Mouse (Mus musculus) CH12.LX (cell line): Measurements from ENCODE around the gene Cabp2.

Experiments used
- BHLHE40 ChIP-seq: IDR thresholded peaks from 2 replicates; pipeline ENCODE4 v1.6.1; 2011; ENCODE audit warnings: mild to moderate bottlenecking, low read depth, low read length, improper control_type of control experiment
- CHD1 ChIP-seq: IDR thresholded peaks from 2 replicates; pipeline ENCODE4 v1.6.1; 2012; ENCODE audit warnings: low read depth, low read length, improper control_type of control experiment, inconsistent platforms
- CTCF ChIP-seq, 2 experiments: IDR thresholded peaks in 1 of 2; conservative IDR thresholded peaks in 1 of 2; 2 replicates each; pipeline ENCODE4 v1.5.1; 2011 to 2012; ENCODE audit warnings: low read depth in 2 of 2, low read length in 2 of 2, improper control_type of control experiment in 1 of 2, inconsistent platforms in 1 of 2, mild to moderate bottlenecking in 1 of 2, moderate library complexity in 1 of 2
- GABPA ChIP-seq: IDR thresholded peaks from 2 replicates; pipeline ENCODE4 v1.6.1; 2012; ENCODE audit warnings: low read depth, low read length, improper control_type of control experiment, inconsistent platforms; ENCODE audit not compliant: insufficient replicate concordance
- HCFC1 ChIP-seq: IDR thresholded peaks from 2 replicates; pipeline ENCODE4 v1.6.1; 2012; ENCODE audit warnings: low read depth, mild to moderate bottlenecking, inconsistent platforms, low read length, improper control_type of control experiment
- MAFK ChIP-seq: IDR thresholded peaks from 2 replicates; pipeline ENCODE4 v1.6.1; 2011; ENCODE audit warnings: low read length, improper control_type of control experiment; ENCODE audit not compliant: insufficient replicate concordance
- MYC ChIP-seq: IDR thresholded peaks from 2 replicates; pipeline ENCODE4 v1.6.1; 2011; ENCODE audit warnings: low read depth, mild to moderate bottlenecking, improper control_type of control experiment, low read length
- RAD21 ChIP-seq: IDR thresholded peaks from 2 replicates; pipeline ENCODE4 v1.6.1; 2011; ENCODE audit warnings: low read depth, mild to moderate bottlenecking, low read length, improper control_type of control experiment, moderate library complexity
- RCOR1 ChIP-seq: conservative IDR thresholded peaks from 2 replicates; pipeline ENCODE4 v1.6.1; 2012; ENCODE audit warnings: low read depth, mild to moderate bottlenecking, inconsistent platforms, low read length, improper control_type of control experiment
- TBP ChIP-seq: conservative IDR thresholded peaks from 2 replicates; pipeline ENCODE4 v1.6.1; 2011; ENCODE audit warnings: low read depth, low read length, improper control_type of control experiment
- TCF12 ChIP-seq: IDR thresholded peaks from 2 replicates; pipeline ENCODE4 v1.6.1; 2014; ENCODE audit warnings: low read depth, mild to moderate bottlenecking, inconsistent platforms, low read length, improper control_type of control experiment
- UBTF ChIP-seq: IDR thresholded peaks from 2 replicates; pipeline ENCODE4 v1.6.1; 2012; ENCODE audit warnings: low read depth, mild to moderate bottlenecking, inconsistent platforms, low read length, improper control_type of control experiment, moderate library complexity
- ZC3H11A ChIP-seq: IDR thresholded peaks from 2 replicates; pipeline ENCODE4 v1.6.1; 2012; ENCODE audit warnings: low read depth, mild to moderate bottlenecking, inconsistent platforms, low read length, improper control_type of control experiment
- ZNF384 ChIP-seq: IDR thresholded peaks from 2 replicates; pipeline ENCODE4 v1.6.1; 2012; ENCODE audit warnings: low read depth, low read length, improper control_type of control experiment, inconsistent platforms

DNA sequence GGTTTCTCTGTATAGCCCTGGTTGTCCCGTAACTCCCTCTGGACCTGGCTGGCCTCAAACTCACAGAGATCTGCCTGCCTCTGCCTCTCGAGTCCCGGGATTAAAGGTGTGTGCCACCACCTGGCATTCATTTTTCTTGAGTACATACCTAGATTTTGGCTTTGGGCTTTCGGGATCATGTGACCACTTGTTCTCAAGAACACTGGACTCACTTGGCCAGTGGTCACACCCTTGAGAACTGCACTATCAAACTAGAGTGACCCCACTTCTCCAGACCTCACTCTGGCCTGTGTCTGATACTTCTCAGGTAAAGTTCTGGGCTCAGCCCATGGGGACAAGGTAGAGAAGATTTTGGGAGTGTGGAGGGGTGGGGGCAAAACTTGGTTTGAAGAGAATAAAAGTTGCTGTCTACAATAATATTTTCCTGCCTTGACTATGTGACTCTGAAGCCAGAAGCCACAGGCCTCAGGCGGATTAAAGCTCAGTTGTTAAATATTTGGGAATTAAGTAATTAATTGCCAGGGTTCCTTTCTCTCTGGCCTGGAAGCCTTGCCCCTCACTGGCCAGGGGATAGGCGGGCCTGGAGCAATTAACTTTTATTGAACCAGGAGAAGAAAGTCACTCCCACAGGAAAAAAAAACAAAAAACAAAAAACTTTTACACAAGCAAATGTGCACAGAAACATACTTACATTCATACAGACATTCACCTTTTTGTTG, 8.5 kb upstream of the Cabp2 start:
- no peak for TF ChIP-seq TCF12
- no peak for TF ChIP-seq RAD21
- no peak for TF ChIP-seq TBP
- no peak for TF ChIP-seq CTCF (conservative IDR thresholded peaks at IDR 0.05 in 1 of 2, IDR thresholded peaks at IDR 0.05 in 1 of 2; ENCODE audit: low read depth in 2 of 2, low read length in 2 of 2)
- no peak for TF ChIP-seq MYC
- TF ChIP-seq CHD1 = no peak
- TF ChIP-seq HCFC1 = no peak
- no peak for TF ChIP-seq UBTF
- no peak for TF ChIP-seq MAFK
- TF ChIP-seq ZNF384 = no peak
- TF ChIP-seq GABPA = no peak
- TF ChIP-seq BHLHE40 = no peak
- TF ChIP-seq ZC3H11A = no peak
- no peak for TF ChIP-seq RCOR1
